Mouse (Mus musculus) fat pad, adult 2 months (tissue): ENCODE data around the gene Zbtb20.

Experiments used
- DNase-seq: peaks from one replicate; pipeline ENCODE4 v3.0.0-alpha.2; 2011; ENCODE audit warnings: low read depth, low spot score; ENCODE audit errors: extremely low read depth

Zbtb20 gene

DNA sequence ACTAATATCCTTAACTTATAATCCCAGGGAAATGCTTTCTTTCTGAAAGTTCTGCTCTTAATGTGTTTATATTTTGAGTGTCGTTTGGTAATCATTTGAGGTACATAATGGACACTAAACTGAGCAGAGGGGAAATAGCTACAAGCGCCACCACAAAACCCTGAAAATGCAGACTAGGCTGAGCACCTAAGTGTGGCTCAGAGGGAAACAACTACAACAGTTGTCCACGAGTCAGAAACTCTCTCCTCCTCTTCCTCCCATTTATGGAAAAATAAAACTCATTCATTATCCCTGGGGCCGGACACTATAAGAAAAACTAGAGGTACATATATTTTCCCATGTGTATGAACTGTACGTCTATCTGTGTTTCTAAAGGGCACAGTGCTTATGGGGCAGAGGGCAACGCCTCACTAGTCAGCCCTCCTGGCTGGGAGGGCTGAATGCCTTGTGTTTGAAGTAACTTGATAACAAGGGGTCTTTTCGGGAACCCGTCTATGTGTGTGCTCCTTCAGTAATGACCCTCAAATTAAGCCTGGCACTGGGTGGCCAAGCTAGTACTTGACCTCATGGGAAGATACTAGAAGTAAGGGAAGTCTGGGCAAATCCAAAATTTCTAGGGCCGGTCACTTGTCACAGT, 629.8 kb downstream of the Zbtb20 start:
- DNase-seq: no peak

DNA sequence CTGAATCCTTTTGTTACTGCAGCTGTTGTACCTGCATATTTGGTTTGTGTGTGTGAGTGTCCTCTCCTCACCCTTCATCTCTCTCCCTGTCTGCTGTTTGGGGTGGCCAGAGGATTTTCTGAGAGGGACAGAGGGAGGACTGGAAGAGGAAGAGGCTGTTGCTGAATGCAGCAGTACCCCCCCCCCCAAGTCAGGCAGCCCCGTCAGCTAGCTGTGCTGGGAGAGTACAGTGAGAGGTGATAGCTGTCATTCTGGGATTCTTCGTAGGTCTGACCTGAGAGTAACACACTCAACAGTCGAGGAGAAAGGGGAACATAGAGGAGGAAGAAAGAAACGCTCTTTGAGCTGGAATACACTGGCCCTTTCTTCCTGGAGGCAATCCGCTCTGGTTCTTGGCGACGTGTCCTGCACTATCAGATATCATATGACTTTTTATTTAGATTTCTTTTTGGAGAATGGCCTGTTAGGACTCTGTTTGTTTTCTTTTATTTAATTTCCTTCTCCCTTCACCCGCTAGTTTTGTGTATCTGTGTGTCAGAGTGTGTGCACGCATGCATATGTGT, 630.6 kb downstream of the Zbtb20 start:
- no peak for DNase-seq

DNA sequence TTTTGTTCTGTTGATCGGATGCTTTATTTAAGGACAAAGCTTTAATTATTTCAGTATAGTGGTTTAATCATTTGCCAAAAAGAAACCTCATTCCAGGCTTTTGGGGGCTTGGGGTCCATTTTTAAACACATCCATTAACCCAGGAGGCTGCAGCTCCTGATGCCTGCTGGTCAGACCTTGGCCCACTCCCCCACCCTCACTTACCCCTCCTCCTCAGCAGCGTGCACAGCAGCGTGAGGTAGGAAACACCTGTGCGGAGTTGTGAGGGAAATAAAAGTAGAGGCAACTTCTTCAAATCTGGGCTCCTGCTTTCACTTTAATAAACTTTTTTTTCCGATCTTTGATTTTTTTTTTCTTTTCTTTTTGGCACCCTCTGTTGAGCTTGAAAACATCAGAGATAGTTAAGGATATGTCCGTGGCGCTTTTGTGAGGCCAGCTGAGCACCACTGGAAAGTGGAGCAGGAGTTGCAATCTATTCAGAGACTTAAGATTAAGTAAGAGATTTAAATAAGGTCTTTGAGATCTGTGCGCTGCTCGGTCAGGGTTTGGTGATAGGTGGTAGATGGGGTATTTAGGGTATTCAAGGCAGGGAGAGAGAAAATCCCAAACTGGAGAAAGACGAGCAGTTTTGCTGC, 631.2 kb downstream of the Zbtb20 start:
- DNase-seq: no peak

DNA sequence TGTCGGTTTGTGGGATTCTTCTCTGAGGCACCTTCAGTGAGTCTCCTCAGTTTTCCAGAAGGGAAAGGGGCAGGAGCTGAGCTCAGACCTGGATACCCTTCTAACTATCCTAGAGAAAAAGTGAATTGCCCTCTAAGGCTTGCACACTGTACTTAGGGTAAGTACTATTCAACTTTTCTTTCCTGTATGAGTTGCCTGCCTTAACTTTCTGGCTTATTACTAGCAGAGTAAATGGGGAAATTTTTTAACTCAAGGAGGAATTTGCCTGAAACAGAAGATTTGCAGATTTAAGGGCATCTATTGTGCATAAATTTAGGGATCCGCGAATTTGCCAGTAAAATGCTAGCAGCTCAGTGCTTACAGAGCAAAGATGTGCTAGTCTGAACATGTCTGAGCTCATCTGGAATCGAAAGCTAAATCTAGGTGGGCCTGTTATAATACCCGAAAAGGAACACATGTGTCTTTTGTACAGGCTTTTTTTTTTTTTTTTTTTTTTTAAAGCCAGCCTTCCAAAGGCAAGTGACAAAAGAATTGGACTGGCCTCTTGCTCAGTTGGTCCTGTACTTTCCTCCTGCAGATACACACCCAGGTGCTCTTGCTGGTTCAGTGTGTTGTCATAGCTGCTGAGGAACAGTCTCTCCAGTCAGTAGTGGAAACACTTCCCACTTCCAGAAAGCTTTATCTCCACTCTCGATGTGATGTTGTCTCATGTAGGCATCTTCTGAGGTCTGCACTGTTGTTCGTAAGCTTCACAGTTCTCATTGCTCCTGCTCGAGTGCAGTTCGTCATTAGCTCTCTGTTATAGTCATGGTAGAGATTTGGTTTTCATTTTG, 632.7 kb downstream of the Zbtb20 start:
- DNase-seq: no peak

DNA sequence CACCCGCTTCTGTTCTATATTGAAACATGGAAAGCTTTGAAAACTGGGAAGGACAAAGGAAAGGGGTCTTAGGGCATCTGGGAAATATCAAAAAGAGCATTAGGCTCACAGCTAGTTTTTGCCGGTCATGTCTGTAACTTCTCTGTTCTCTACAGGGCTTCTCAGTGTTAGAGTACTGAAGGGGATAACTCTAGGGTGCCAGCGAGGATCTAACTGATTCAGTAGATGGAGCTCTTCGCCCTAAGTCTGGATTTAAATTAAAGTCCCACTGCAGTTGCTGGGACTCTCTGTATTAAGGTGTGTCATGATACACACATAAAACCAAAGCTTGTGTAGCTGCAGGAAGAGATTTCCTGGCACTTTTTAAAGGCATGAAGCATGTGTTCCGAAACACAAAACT, 634.8 kb downstream of the Zbtb20 start:
- no peak for DNase-seq

DNA sequence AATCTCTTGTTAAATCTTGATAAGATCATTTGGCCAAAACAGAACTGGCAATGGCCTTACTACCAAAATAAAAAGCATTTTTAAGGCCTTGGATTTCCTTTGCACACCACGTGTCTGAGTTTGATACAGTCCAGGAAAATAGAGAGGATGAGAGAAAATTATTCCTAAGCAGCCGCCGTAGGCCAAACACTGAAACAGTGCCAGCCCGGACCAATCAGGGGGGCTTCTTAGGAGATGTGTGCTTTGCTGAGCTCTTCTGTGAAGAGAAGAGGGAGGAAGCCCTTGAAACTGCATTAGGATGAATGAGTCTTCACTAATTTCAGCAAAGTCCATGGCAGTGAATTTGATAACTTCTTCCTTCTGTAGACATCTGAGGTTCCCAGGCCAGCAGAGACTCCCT, 635.9 kb downstream of the Zbtb20 start:
- DNase-seq: no peak

DNA sequence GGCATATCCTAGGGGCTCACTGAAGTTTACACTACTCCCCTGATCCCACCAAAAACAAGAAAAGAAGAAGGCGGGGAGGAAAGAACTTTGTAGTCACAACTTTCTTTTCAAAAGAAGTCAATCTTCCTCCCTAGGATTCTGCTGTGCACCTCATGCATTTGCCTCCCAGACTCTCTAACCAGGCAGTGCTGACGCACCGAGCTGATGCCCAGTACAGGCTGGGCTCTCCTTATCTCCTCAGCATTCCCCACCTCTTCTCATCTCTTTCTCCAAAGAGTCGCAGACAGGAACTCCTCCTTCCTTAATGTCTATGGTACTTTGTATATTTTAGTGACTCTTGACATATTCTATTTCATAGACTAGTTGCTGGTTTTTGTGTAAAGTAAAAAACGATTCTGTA, 638.3 kb downstream of the Zbtb20 start:
- no peak for DNase-seq

DNA sequence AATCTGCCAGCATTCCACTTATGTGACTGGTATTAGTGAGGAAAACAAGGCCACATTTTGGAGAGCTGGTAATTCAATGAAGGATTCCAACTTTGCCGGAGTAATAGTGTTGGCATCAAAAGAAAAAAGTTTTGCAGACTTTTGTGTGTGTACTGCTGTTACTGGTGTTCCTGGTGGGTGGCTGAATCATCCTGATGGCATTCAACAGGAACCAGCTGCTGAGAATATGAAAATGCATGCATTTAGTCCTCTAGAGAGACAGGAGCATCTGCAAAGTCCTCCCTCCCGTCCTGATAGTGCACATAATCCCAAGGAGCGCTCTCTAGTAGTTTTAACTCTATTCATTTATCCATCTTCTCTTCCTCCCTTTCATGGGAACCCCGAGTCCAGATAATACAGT, 639.9 kb downstream of the Zbtb20 start:
- no peak for DNase-seq

DNA sequence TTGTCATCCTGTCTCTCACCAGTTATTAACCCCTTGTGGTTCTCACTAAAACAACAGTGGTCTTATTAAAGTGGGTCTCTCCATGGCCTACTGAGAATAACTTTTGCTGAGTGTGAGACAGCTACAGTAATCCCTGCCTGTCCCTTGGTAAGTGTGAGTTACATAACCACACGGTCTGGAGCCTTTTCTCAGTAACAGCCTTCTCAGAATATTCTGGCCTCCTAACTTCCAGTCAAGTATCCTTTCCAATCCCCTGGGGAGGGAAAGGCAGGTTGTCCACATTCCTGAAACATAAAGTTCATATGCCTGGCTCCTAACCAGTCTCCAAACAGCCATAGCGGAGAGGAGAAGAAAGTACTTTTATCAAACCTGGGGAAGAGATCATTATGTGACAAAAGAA, 644.6 kb downstream of the Zbtb20 start:
- no peak for DNase-seq

DNA sequence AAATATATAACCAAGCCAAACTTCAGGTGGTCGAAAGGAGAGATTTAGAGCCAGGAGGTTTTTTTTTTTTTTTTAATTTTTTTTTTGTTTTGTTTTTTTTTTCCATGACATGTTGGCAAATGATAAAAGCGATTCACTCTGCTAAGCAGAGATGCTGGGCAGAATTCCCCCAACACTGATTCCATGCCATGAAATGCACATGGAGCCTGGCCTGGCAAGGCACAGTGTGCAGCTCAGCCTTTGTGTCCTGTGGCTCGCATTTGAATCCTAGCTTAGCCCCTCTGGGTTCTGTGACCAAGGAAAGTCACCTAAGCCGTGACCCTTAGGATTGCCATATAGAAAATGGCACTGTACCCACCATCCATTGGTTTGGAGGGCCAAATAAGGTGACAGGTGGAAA, 646.8 kb downstream of the Zbtb20 start:
- DNase-seq: no peak

DNA sequence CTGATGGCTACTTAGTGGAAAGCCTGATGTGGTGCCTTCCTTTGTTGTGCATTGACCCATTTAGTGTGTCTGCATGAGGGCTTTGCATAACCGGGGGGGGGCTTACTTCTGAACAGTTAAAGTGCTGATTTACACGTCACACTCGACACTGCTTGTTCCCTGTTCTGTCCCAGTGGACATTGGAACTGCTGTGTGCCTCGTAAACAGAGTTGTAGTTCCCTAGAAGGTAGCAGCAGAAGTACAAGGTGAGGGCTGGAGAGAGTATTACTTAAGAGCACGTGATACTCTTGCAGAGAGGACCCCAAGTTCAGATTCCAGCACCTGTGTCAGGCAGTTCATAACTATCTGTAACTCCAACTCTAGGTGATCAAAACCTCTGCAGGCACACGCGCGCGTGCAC, 648.5 kb downstream of the Zbtb20 start:
- DNase-seq: no peak

DNA sequence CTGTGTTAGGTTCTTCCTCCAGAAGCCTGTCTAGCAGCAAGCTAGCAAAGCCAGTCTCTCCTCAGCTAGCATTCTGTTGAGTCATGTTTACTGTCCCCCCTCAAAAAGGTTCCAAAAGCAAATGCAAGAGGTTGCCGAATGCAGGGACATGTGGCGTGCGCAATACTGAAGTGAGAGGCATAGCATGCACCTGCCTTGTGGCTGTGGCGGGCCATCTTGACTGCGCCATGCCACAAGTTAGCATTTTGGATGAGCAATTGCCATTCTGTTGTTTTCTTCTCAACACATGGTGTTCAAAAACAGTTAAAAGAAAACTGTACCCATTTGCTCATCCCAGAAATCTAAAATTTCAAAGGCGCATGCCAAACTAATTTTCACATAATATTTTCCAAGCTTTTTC, 649.9 kb downstream of the Zbtb20 start:
- no peak for DNase-seq

DNA sequence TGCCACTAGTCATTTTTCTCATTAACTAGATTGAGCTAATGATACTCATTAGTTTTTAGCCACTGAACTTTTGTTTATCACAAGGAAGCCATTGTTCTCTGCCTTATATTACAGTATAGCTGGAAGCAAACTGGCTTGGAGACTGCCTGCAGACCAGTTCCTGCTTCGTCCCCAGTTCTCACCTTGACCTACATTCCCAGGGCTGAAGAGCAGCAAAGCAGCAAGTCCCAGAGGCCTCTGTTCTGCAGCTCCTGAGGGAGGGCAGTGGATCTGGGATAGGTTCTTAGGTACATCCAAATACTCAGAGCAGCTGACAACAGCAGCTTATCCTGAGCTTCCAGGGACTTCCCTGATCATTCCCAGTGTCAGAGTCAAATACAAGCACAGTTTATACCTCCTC, 652.6 kb downstream of the Zbtb20 start:
- no peak for DNase-seq

DNA sequence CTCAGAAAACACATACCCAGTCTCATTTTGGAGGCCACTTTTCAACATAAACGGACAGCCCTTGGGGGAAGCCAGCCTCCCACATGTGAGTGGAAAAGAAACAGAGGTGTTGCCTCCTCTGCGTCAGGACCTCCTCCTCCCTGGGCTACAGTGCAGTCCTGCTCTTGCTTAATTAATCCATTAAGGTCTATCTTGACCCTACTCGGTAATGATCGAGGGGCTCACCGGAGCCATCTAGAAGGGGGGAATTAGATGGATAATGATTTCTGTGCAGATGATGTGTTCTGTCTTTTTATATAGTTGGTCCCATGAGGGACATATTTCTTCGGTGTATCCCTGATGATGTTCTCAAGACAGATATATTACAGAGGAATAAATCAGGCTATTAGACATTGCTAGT, 655.6 kb downstream of the Zbtb20 start:
- DNase-seq: no peak

DNA sequence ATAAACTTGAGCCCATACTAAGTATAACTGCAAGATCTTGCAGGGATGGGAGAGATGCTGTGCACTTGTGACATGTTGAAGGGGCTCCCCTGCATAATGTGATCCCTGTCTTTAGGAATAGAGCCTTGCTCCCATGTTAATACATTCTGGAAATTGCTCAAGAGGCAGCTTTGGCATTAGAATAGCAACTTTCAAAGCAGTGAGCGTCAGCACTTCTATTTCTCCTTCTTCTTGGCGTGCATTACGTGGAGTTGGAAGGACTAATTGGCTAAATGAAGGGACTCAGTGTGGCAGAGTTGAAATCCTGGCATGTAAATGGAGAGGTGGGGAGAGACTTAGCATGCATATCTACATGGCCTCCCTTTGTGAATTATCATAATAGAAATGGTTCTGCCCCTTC, 658.4 kb downstream of the Zbtb20 start:
- no peak for DNase-seq

DNA sequence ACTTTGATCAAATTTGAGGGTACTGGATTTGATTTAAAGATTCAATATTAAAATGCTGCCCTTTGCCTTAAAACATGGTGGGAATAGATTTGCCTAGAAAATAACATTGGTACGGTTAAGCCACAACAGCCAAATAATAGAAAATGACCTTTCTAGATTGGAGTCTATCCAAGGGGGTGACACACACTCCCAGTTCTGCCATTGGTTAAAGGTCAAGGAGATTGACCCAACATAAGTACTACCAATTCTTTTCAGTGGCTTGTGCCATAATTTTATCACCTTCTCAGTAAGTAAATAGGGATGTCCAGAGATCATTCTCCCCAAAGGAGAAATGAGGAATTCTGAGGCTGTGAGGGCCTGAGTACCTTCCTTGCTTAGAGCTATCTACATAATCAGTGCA, 660.2 kb downstream of the Zbtb20 start:
- no peak for DNase-seq

DNA sequence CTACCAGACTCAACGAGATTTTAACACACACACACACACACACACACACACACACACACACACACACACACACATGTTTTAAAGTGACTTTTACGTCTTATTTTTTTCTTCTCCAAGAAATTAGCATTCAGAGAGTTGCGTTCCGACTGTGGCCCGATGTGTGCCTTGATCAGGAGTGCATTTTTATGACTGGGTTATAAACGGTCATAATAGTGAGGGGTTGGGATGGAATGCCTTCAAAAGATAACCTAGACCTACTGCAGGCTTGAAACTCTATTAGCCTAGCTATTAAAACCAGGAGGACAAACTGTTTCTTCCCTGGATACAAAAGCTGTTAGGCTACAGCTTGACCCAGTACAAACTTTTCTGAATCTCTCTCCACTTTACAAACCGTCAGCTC, 661.5 kb downstream of the Zbtb20 start:
- DNase-seq: no peak

DNA sequence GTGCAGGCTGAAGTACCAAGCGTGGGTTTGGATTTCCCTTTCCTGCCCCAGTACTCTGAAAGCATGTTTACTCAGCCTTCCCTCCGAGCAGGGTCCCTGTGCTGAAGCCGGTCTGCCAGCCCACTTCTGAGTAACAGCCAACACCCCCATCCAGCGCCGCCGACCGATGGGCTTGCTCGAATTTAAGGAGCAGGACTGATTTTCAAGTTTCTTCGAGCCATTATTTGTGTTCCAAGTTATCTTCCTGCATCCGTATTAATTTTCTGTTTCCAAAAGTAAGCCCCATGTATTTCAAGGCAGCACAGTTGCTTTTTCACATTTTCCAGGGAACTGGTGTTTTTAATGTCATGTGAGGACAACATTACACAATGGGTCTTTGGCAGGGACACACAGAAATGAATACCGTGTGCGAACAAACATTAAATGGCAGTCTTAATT, 664.0 kb downstream of the Zbtb20 start:
- no peak for DNase-seq

DNA sequence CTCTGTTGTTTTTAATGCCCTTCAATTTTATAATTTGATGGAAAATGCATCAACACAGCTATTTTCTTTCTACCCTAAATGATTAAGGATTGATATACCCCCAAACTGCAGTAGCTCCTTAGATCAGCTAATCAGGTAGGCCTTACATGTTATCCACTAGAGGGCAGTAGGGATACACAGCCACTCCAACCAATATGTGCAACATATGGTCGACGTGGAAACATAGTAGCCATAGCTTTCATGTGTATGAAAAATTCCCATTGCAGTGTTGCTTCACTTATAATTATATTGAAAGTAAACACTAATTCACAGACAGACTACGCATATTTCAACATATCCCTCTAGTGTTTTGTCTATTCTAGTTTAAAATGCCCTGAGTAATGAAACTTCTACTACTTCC, 664.4 kb downstream of the Zbtb20 start:
- DNase-seq: no peak

DNA sequence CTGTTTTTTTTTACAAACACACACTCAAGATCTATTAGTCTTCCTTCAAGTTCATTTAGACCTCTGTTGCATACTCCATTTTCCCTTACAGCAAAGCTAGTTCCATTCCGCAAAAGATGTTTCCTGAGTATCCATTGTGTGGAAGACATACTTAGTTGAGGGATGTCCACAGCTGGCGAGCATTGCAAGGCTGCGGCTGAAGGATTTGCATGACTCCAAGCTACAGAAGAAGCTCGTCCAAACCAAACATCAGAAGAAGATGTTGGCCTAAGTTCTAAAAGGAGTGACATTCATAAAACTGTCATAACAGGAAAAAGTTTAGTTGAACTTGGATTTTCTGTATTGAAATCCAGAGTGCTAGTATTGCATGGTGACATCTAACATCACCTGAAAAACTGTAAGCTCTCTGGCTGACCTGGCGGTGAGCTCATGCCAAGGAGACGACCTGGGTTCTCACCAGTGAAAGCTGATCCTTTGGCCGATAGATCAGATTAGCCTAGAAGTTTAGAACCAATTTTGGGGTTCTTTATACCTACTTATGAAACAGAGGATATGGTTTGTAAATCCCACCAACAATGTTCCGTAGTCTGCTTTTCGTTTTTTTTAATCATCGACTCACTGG, 665.0 kb downstream of the Zbtb20 start:
- DNase-seq: no peak

DNA sequence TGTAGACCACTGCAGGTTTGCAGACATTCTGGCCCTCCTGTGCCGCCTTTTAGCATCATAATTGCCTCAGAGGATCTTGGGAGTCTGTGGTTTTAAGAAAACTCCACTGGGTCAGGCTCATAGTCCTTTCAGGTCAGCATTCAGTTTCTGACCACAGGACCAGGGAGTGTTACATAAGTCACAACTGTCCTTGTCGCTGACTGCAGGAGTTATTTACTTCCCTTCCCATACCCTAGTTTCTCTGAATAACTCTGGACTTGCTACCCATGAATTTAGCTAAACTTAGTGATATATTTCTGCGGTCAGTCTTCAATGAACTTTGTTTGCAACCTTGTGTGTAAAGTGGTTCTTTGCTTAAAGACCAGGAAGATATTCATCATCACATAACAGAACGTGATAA, 669.6 kb downstream of the Zbtb20 start:
- DNase-seq: no peak
